Mouse (Mus musculus) mature B cell (primary cell): ENCODE results near the gene Nlk.

Experiments used
- in situ Hi-C: fragments of 300-500 bp; cut with MboI; formaldehyde crosslinking; loops from 2 replicates; pipeline ENCODE4 v1.14.3; 2019

Nlk gene

GRCm38 (mm10) chr11:78696777-78697752, at the start of gene Nlk:
Gene Nlk, minus strand, starts transcription at chr11:78697373.
- in situ Hi-C loops = no loop called here

GRCm38 (mm10) chr11:78746264-78746663, 49.1 kb upstream of the Nlk start:
- in situ Hi-C loops = no loop called here

- in situ Hi-C loops = no loop called here
Observed at GRCm38 (mm10) chr11:78745475-78745874, 48.3 kb upstream of the Nlk start.

- in situ Hi-C loops = no loop called here
Observed at GRCm38 (mm10) chr11:78742461-78742860, 45.3 kb upstream of the Nlk start.

GRCm38 (mm10) chr11:78741958-78742357, 44.8 kb upstream of the Nlk start:
- in situ Hi-C loops = no loop called here

GRCm38 (mm10) chr11:78739361-78739760, 42.2 kb upstream of the Nlk start:
- in situ Hi-C loops = no loop called here

- in situ Hi-C loops = no loop called here
Observed at GRCm38 (mm10) chr11:78736877-78737408, 39.8 kb upstream of the Nlk start.

GRCm38 (mm10) chr11:78735168-78735567, 38.0 kb upstream of the Nlk start:
- in situ Hi-C loops = no loop called here

- in situ Hi-C loops = no loop called here
Observed at GRCm38 (mm10) chr11:78732619-78733018, 35.4 kb upstream of the Nlk start.

GRCm38 (mm10) chr11:78730902-78731301, 33.7 kb upstream of the Nlk start:
- in situ Hi-C loops = no loop called here

GRCm38 (mm10) chr11:78728041-78728440, 30.9 kb upstream of the Nlk start:
- in situ Hi-C loops = no loop called here

- in situ Hi-C loops = no loop called here
Observed at GRCm38 (mm10) chr11:78726366-78726765, 29.2 kb upstream of the Nlk start.

- in situ Hi-C loops = no loop called here
Observed at GRCm38 (mm10) chr11:78724792-78725191, 27.6 kb upstream of the Nlk start.

- in situ Hi-C loops = no loop called here
Observed at GRCm38 (mm10) chr11:78721419-78721818, 24.2 kb upstream of the Nlk start.

- in situ Hi-C loops = no loop called here
Observed at GRCm38 (mm10) chr11:78717655-78718054, 20.5 kb upstream of the Nlk start.

- in situ Hi-C loops = no loop called here
Observed at GRCm38 (mm10) chr11:78708642-78709041, 11.5 kb upstream of the Nlk start.

- in situ Hi-C loops = no loop called here
Observed at GRCm38 (mm10) chr11:78706026-78706425, 8.9 kb upstream of the Nlk start.

GRCm38 (mm10) chr11:78703085-78703484, 5.9 kb upstream of the Nlk start:
- in situ Hi-C loops = no loop called here

GRCm38 (mm10) chr11:78702319-78702718, 5.1 kb upstream of the Nlk start:
- in situ Hi-C loops = no loop called here

GRCm38 (mm10) chr11:78697753-78698171, 589 bp upstream of the Nlk start:
- in situ Hi-C loops = no loop called here

- in situ Hi-C loops = no loop called here
Observed at GRCm38 (mm10) chr11:78694249-78694648, 2.9 kb downstream of the Nlk start.

- in situ Hi-C loops = no loop called here
Observed at GRCm38 (mm10) chr11:78693307-78693706, 3.9 kb downstream of the Nlk start.

- in situ Hi-C loops = no loop called here
Observed at GRCm38 (mm10) chr11:78691201-78691600, 6.0 kb downstream of the Nlk start.
